Mouse (Mus musculus) ES-Bruce4 (cell line): Measurements from ENCODE around the gene Wnt5b.

Experiments
- CTCF ChIP-seq: IDR thresholded peaks from one replicate; pipeline ENCODE4 v1.8.1; 2011; ENCODE audit warnings: low read depth, low read length
- EP300 ChIP-seq: IDR thresholded peaks from 2 replicates; pipeline ENCODE4 v1.6.1; 2011; ENCODE audit warnings: low read depth, low read length; ENCODE audit not compliant: insufficient read depth

DNA sequence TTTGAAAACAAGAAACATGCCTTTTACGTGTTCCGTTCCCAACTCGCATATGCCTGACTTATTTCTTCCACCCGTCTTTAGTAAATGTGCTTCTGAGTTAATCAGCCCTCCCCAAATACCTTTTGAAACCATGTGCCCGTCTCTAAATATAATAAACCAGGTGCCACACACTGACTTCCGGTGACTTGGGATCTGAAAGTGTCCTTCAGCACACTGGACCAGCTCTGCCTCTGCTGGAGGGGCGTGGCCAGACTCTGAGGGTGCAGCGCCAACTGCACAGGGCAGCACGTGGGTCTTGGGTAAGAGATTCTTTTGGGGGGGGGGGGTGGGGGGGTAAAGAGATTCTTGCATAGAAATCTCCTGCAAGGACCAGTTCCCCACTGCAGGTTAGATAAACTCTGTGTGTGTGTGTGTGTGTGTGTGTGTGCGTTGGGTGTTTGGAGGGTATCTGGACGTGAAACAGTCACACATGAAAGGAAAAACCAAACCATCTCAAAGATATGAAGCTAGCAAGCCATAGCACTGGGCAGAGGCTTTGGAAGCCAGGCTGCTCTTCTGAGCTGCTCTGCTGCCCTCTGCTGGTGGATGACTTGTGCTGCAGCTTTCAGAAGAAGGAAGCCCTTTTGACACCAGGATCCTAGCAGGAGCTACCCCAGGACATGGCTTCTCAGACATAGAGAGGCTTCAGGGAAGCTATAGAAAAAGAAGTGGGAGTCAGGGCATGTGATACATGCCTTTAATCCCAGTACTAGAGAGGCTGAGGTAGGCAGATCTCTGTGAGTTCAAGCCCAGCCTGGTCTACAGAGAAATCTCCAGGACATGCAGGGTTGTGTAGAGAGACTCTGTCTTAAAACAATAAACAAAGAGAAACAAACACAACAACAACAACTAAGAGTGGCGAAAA lies 100.2 kb downstream of the Wnt5b start:
- peak; percentile 98 for TF ChIP-seq CTCF
- no peak for TF ChIP-seq EP300
